Mouse (Mus musculus) midbrain, postnatal 0 days (tissue): Measurements from ENCODE around the gene Mrps18c. TPM values are rescaled to one million over a fixed set of nuclear protein-coding genes. Genes with fewer than 3 reads are reported as not detected.

Experiments
- ATAC-seq: fragments of 200-750 bp; cut with Nextera tagmentation; 2 replicates; pipeline ENCODE4 v1.8.0; 2017; ENCODE audit warnings: moderate number of reproducible peaks, mild to moderate bottlenecking, moderate TSS enrichment, moderate library complexity; ENCODE audit not compliant: low FRiP score
- DNase-seq: peaks from one replicate; pipeline ENCODE4 v3.0.0-alpha.2; 2015; ENCODE audit warnings: low spot score
- H3K27ac ChIP-seq: fragments of 300-500 bp; sonication (generic); 2 replicates; pipeline ENCODE4 v1.5.1; 2014; ENCODE audit warnings: low read depth, mild to moderate bottlenecking, low read length, mixed read lengths
- H3K27me3 ChIP-seq: fragments of 300-500 bp; sonication (generic); 2 replicates; pipeline ENCODE4 v1.6.1; 2014; ENCODE audit warnings: low read length, control low read depth, mixed read lengths; ENCODE audit not compliant: insufficient read depth
- H3K36me3 ChIP-seq: fragments of 300-500 bp; sonication (generic); 2 replicates; pipeline ENCODE4 v1.6.1; 2014; ENCODE audit warnings: low read length, control low read depth, mixed read lengths; ENCODE audit not compliant: insufficient read depth
- H3K4me1 ChIP-seq: fragments of 300-500 bp; sonication (generic); 2 replicates; pipeline ENCODE4 v1.6.1; 2014; ENCODE audit warnings: mild to moderate bottlenecking, control low read depth, antibody characterized with exemption, low read length, mixed read lengths; ENCODE audit not compliant: insufficient read depth
- H3K4me2 ChIP-seq: fragments of 300-500 bp; sonication (generic); 2 replicates; pipeline ENCODE4 v1.6.1; 2014; ENCODE audit warnings: low read depth, mild to moderate bottlenecking, low read length, mixed read lengths; ENCODE audit not compliant: poor library complexity, severe bottlenecking
- H3K4me3 ChIP-seq: fragments of 300-500 bp; sonication (generic); 2 replicates; pipeline ENCODE4 v1.5.1; 2014; ENCODE audit warnings: low read depth, mild to moderate bottlenecking, low read length, moderate library complexity
- H3K9ac ChIP-seq: fragments of 300-500 bp; sonication (generic); replicated peaks from 2 replicates; pipeline ENCODE4 v1.6.1; 2014; ENCODE audit warnings: mild to moderate bottlenecking, low read length, moderate library complexity, mixed read lengths; ENCODE audit not compliant: poor library complexity, severe bottlenecking
- H3K9me3 ChIP-seq: fragments of 300-500 bp; sonication (generic); 2 replicates; pipeline ENCODE4 v1.6.1; 2016; ENCODE audit warnings: low read length, control low read depth
- CTCF ChIP-seq: IDR thresholded peaks from 2 replicates; pipeline ENCODE4 v1.5.1; 2016; ENCODE audit warnings: antibody characterized with exemption, mild to moderate bottlenecking
- WGBS: fragments of 180-500 bp; shearing (Covaris S2); extraction: QIAGEN DNeasy Blood & Tissue Kit; methylation state at CpG from one replicate; pipeline ENCODE4 v1.1.7; 2014; 5-methylcytosine and 5-hydroxymethylcytosine counted together
- polyA plus RNA-seq: library from polyadenylated mRNA; unstranded; fragments of >200 nt; fragmentation: Nextera tagmentation; extraction: Ambion mirVana; gene quantifications from 2 replicates; pipeline ENCODE4 v1.2.1, GENCODE M21; 2015
- total RNA-seq: library from RNA; depleted of rRNA; stranded (reverse); fragments of >200 nt; gene quantifications from 2 replicates; pipeline ENCODE4 v1.2.3, GENCODE M21; 2014

Gene Mrps18c
- total and polyA plus RNA-seq, 2 experiments from 2014 or later, result 37.1 to 180 TPM

- WGBS, result 88% methylated on average over 10 of the region's 10 CpGs
- Histone ChIP-seq H3K4me2 (no peak overlapping the region), H3K4me1 (no peaks in the 10 kb centered on the region), H3K36me3 (peaks cover 28% of the 10 kb centered on the region), H3K4me3 (no peak overlapping the region), H3K27ac (no peak overlapping the region), H3K27me3 (no peaks in the 10 kb centered on the region), H3K9me3 (no peaks in the 10 kb centered on the region), H3K9ac (no peak overlapping the region)
- TF ChIP-seq CTCF, result no peak
- ATAC-seq, result no peak
- no peak for DNase-seq
These were observed 38.3 kb upstream of the Mrps18c start for GRCm38 (mm10) chr5:100760049-100760663.

DNA sequence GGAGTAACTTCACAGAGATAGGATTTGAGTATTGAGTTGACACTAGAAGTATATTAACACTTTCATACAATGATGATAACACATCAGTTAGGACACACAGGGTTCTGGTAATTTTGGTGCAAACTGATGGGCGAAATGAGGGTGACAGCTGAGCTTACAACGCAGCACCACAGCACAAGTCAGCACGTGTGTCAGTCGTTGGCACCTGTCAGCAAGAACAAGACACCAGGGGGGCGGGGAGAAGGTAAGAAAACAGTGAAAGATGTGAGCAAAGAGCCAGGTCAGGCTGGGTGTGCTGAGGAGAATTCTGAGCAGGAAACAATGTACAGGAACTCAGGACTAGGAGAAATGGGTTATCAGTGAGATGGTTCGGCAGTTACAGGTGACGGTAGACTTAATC, 36.7 kb upstream of the Mrps18c start:
- TF ChIP-seq CTCF, result no peak
- ATAC-seq, result no peak
- WGBS, result 94% methylated on average over 7 of the region's 7 CpGs
- Histone ChIP-seq H3K36me3 (peaks cover 43% of the 10 kb centered on the region), H3K27ac (no peak overlapping the region), H3K4me3 (no peak overlapping the region), H3K9ac (no peak overlapping the region), H3K4me2 (no peak overlapping the region), H3K9me3 (no peaks in the 10 kb centered on the region), H3K4me1 (no peaks in the 10 kb centered on the region), H3K27me3 (no peaks in the 10 kb centered on the region)
- DNase-seq, result no peak

GRCm38 (mm10) chr5:100766026-100766425, 32.4 kb upstream of the Mrps18c start:
- WGBS, result 95% methylated on average over 7 of the region's 7 CpGs
- ATAC-seq, result no peak
- Histone ChIP-seq H3K9me3 (no peaks in the 10 kb centered on the region), H3K9ac (no peak overlapping the region), H3K36me3 (peaks cover 74% of the 10 kb centered on the region), H3K27ac (no peak overlapping the region), H3K4me1 (no peaks in the 10 kb centered on the region), H3K4me2 (no peak overlapping the region), H3K27me3 (no peaks in the 10 kb centered on the region), H3K4me3 (no peak overlapping the region)
- no peak for DNase-seq
- no peak for TF ChIP-seq CTCF

- peaks cover 66% of the 10 kb centered on the region for H3K36me3 ChIP-seq
- ATAC-seq, result no peak
These were observed 26.9 kb upstream of the Mrps18c start for GRCm38 (mm10) chr5:100771575-100771974.

GRCm38 (mm10) chr5:100775778-100776404, 22.5 kb upstream of the Mrps18c start:
- no peak for TF ChIP-seq CTCF
- H3K9me3 ChIP-seq, result no peaks in the 10 kb centered on the region
- no peak overlapping the region for H3K9ac ChIP-seq
- no peaks in the 10 kb centered on the region for H3K4me1 ChIP-seq
- 96% methylated on average over 13 of the region's 13 CpGs for WGBS
- no peak overlapping the region for H3K4me2 ChIP-seq
- peaks cover 59% of the 10 kb centered on the region for H3K36me3 ChIP-seq
- no peak for DNase-seq
- no peak for ATAC-seq
- no peak overlapping the region for H3K4me3 ChIP-seq
- no peak overlapping the region for H3K27ac ChIP-seq
- no peaks in the 10 kb centered on the region for H3K27me3 ChIP-seq

More at GRCm38 (mm10) chr5:100771575-100771974, 26.9 kb upstream of the Mrps18c start:
- Histone ChIP-seq H3K4me1 (no peaks in the 10 kb centered on the region), H3K27ac (no peak overlapping the region), H3K9ac (no peak overlapping the region), H3K4me2 (no peak overlapping the region), H3K27me3 (no peaks in the 10 kb centered on the region), H3K4me3 (no peak overlapping the region), H3K9me3 (no peaks in the 10 kb centered on the region)
- no peak for DNase-seq
- TF ChIP-seq CTCF, result no peak
- WGBS, result 97% methylated on average over 4 of the region's 4 CpGs

DNA sequence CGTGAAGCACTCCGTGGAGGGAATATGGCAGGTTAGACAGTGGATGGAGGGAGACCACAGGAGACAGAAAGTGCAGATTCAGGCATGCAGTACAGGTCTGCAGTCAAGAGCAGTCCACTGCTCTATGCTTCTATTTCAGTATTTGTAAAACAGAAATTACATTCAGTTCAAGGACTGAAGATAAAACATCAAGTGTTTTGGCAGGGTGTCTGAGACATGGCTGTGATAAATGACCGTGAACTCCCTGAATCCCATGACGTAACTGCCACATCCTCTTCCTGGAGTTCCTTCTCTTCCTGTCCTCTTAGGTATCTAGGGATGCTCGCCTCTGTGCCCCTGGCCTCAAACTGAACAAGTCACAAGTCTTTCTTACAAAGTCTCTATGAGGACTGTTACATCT, 21.5 kb upstream of the Mrps18c start:
- Histone ChIP-seq H3K9me3 (no peaks in the 10 kb centered on the region), H3K36me3 (peaks cover 56% of the 10 kb centered on the region), H3K4me1 (no peaks in the 10 kb centered on the region), H3K27me3 (no peaks in the 10 kb centered on the region), H3K4me2 (no peak overlapping the region), H3K4me3 (no peak overlapping the region), H3K27ac (no peak overlapping the region), H3K9ac (no peak overlapping the region)
- WGBS, result 94% methylated on average over 5 of the region's 5 CpGs
- ATAC-seq, result no peak
- no peak for DNase-seq
- no peak for TF ChIP-seq CTCF
